Mouse (Mus musculus) stomach, postnatal 0 days (tissue): ENCODE measurements around the gene Bicc1. TPM values are rescaled to one million over a fixed set of nuclear protein-coding genes. Genes with fewer than 3 reads are reported as not detected.
"Not testable (repeated sequence)": the region's sequence is repeated elsewhere in the genome, so short reads cannot be mapped to it uniquely, and the experiment has no call there.

Source experiments
- ATAC-seq: fragments of 200-750 bp; cut with Nextera tagmentation; 2 replicates; pipeline ENCODE4 v1.8.0; 2017; ENCODE audit not compliant: low FRiP score, low TSS enrichment
- DNase-seq: peaks from one replicate; pipeline ENCODE4 v3.0.0-alpha.2; 2016; ENCODE audit warnings: low spot score
- H3K27ac ChIP-seq: fragments of 300-500 bp; sonication (generic); replicated peaks from 2 replicates; pipeline ENCODE4 v1.5.1; 2014; ENCODE audit warnings: mild to moderate bottlenecking, control low read depth
- H3K27me3 ChIP-seq: fragments of 300-500 bp; sonication (generic); 2 replicates; pipeline ENCODE4 v1.6.1; 2014; ENCODE audit warnings: low read length; ENCODE audit not compliant: control insufficient read depth, insufficient read depth
- H3K36me3 ChIP-seq: fragments of 300-500 bp; sonication (generic); 2 replicates; pipeline ENCODE4 v1.6.1; 2014; ENCODE audit warnings: low read length, mixed read lengths; ENCODE audit not compliant: control insufficient read depth, insufficient read depth
- H3K4me1 ChIP-seq: fragments of 300-500 bp; sonication (generic); replicated peaks from 2 replicates; pipeline ENCODE4 v1.6.1; 2014; ENCODE audit warnings: antibody characterized with exemption; ENCODE audit not compliant: control insufficient read depth, insufficient read depth
- H3K4me2 ChIP-seq: fragments of 300-500 bp; sonication (generic); replicated peaks from 2 replicates; pipeline ENCODE4 v1.6.1; 2014; ENCODE audit warnings: low read depth, mild to moderate bottlenecking, control low read depth, moderate library complexity
- H3K4me3 ChIP-seq: fragments of 300-500 bp; sonication (generic); 2 replicates; pipeline ENCODE4 v1.5.1; 2014; ENCODE audit warnings: low read depth, low read length, control low read depth
- H3K9ac ChIP-seq: fragments of 300-500 bp; sonication (generic); 2 replicates; pipeline ENCODE4 v1.6.1; 2014; ENCODE audit warnings: mild to moderate bottlenecking, low read length, control low read depth, mixed read lengths
- H3K9me3 ChIP-seq: fragments of 300-500 bp; sonication (generic); 2 replicates; pipeline ENCODE4 v1.6.1; 2016; ENCODE audit warnings: low read length; ENCODE audit not compliant: control insufficient read depth
- CTCF ChIP-seq: IDR thresholded peaks from 2 replicates; pipeline ENCODE4 v1.5.1; 2016; ENCODE audit warnings: antibody characterized with exemption, low read depth, mild to moderate bottlenecking, moderate library complexity
- EP300 ChIP-seq: optimal IDR thresholded peaks from 2 replicates; pipeline ENCODE3; 2016; ENCODE audit warnings: antibody characterized with exemption
- WGBS: fragments of 180-500 bp; shearing (Covaris S2); extraction: QIAGEN DNeasy Blood & Tissue Kit; methylation state at CpG from one replicate; pipeline ENCODE4 v1.1.7; 2014; 5-methylcytosine and 5-hydroxymethylcytosine counted together
- polyA plus RNA-seq: library from polyadenylated mRNA; unstranded; fragments of >200 nt; fragmentation: Nextera tagmentation; extraction: Ambion mirVana; gene quantifications from 2 replicates; pipeline ENCODE4 v1.2.1, GENCODE M21; 2015

Bicc1 gene
- polyA plus RNA-seq, 1 experiment from 2014 or later, result 9.8 TPM

DNA sequence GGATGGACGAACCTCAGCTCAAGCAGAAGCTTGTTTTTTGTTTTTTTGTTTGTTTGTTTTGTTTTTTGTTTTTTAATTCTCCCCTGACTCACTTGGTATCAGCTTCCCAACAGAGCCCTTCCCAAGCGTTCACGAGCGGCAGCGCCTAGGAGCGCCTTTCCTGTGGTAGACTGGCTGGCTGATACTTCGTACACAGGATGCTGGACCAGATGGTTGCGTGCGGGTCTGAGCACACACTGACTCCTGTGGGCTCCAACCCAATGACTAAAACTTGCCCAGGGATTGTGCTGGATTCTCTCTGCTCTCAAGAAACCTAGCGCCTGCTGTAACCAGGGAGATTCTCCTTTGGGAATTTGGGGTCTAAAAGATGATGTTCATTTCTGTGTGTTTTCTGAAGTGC lies 211.2 kb downstream of the Bicc1 start:
- Histone ChIP-seq H3K36me3 (no peaks in the 10 kb centered on the region), H3K9ac (no peak overlapping the region), H3K4me3 (no peak overlapping the region), H3K27ac (no peak overlapping the region), H3K4me1 (no peaks in the 10 kb centered on the region), H3K27me3 (no peaks in the 10 kb centered on the region), H3K9me3 (no peaks in the 10 kb centered on the region), H3K4me2 (no peak overlapping the region)
- 94% methylated on average over 10 of the region's 10 CpGs for WGBS
- DNase-seq (no peak), ATAC-seq (no peak)
- TF ChIP-seq CTCF (no peak), EP300 (no peak)

GRCm38 (mm10) chr10:70946121-70946520 lies 213.4 kb downstream of the Bicc1 start:
- not testable (repeated sequence) for DNase-seq, H3K27ac ChIP-seq, H3K4me2 ChIP-seq, H3K9me3 ChIP-seq, ATAC-seq, H3K4me1 ChIP-seq, H3K9ac ChIP-seq, H3K4me3 ChIP-seq, H3K27me3 ChIP-seq, H3K36me3 ChIP-seq
- WGBS, result 94% methylated on average over 13 of the region's 13 CpGs

DNA sequence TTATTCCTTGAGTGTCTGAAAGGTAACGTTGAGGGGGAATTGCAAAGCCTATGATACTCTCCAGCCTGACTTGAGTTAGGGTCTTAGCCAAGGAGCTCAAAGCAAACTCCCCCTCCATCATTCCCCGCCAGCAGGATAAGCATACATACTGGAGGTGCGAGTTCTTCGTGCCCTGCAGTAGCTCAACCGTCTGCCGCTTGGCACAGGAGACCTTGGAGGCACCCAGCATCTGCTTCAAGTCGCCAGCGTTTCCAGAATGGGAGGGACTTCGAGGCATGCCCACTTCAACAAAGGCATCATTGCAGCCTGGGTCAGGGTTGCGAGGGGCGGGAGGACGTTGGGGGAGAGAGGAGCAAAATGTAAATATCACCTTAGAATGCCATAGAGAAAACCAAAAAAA lies 214.4 kb downstream of the Bicc1 start:
- no peak overlapping the region for H3K9ac ChIP-seq
- no peak overlapping the region for H3K4me2 ChIP-seq
- no peak overlapping the region for H3K27ac ChIP-seq
- no peaks in the 10 kb centered on the region for H3K36me3 ChIP-seq
- ATAC-seq (no peak), DNase-seq (no peak)
- H3K4me3 ChIP-seq, result no peak overlapping the region
- H3K4me1 ChIP-seq, result no peaks in the 10 kb centered on the region
- WGBS, result 81% methylated on average over 12 of the region's 12 CpGs
- TF ChIP-seq CTCF (no peak), EP300 (no peak)
- H3K27me3 ChIP-seq, result no peaks in the 10 kb centered on the region
- H3K9me3 ChIP-seq, result no peaks in the 10 kb centered on the region

GRCm38 (mm10) chr10:70941623-70942022 lies 217.9 kb downstream of the Bicc1 start:
- Histone ChIP-seq H3K36me3 (no peaks in the 10 kb centered on the region), H3K4me1 (no peaks in the 10 kb centered on the region), H3K27ac (no peak overlapping the region), H3K9me3 (no peaks in the 10 kb centered on the region), H3K4me2 (no peak overlapping the region), H3K9ac (no peak overlapping the region), H3K4me3 (no peak overlapping the region), H3K27me3 (no peaks in the 10 kb centered on the region)
- TF ChIP-seq CTCF, result no peak
- no peak for TF ChIP-seq EP300
- 81% methylated on average over 6 of the region's 6 CpGs for WGBS
- ATAC-seq (no peak), DNase-seq (no peak)

GRCm38 (mm10) chr10:70939751-70940150 lies 219.7 kb downstream of the Bicc1 start:
- 37% methylated on average over 12 of the region's 12 CpGs for WGBS
- no peak overlapping the region for H3K4me2 ChIP-seq
- ATAC-seq (no peak; the same call in 1 of the 2 replicates), DNase-seq (peak; percentile 18)
- TF ChIP-seq CTCF, result no peak
- TF ChIP-seq EP300, result no peak
- H3K27me3 ChIP-seq, result no peaks in the 10 kb centered on the region
- H3K9me3 ChIP-seq, result no peaks in the 10 kb centered on the region
- no peaks in the 10 kb centered on the region for H3K4me1 ChIP-seq
- no peaks in the 10 kb centered on the region for H3K36me3 ChIP-seq
- no peak overlapping the region for H3K4me3 ChIP-seq
- H3K27ac ChIP-seq, result no peak overlapping the region
- no peak overlapping the region for H3K9ac ChIP-seq

GRCm38 (mm10) chr10:70937450-70937849 lies 222.1 kb downstream of the Bicc1 start:
- Histone ChIP-seq H3K4me3 (no peak overlapping the region), H3K9me3 (no peaks in the 10 kb centered on the region), H3K36me3 (0 out of 2 replicates have a peak, but pooled peaks cover 3% of the 10 kb centered on the region), H3K4me2 (no peak overlapping the region), H3K9ac (no peak overlapping the region), H3K27me3 (no peaks in the 10 kb centered on the region), H3K27ac (no peak overlapping the region), H3K4me1 (no peaks in the 10 kb centered on the region)
- TF ChIP-seq EP300, result no peak
- no peak for TF ChIP-seq CTCF
- no peak for DNase-seq
- WGBS, result 82% methylated on average over 6 of the region's 6 CpGs
- ATAC-seq, result no peak
